Mouse (Mus musculus): Measurements from ENCODE around the gene Tprg.

The Tprg gene

GRCm38 (mm10) chr16:25425376-25425775, 138.8 kb downstream of the Tprg start:
- no peak for DNase-seq (ENCODE audit: low spot score)

GRCm38 (mm10) chr16:25426261-25426660, 139.6 kb downstream of the Tprg start:
- DNase-seq (ENCODE audit: low spot score), result peak; percentile 31

- DNase-seq (ENCODE audit: low spot score), result no peak
Observed at GRCm38 (mm10) chr16:25440039-25440438, 153.4 kb downstream of the Tprg start.

GRCm38 (mm10) chr16:25445580-25445979, 159.0 kb downstream of the Tprg start:
- no peak for DNase-seq (ENCODE audit: low spot score)

GRCm38 (mm10) chr16:25451511-25451910, 164.9 kb downstream of the Tprg start:
- no peak for DNase-seq (ENCODE audit: low spot score)

GRCm38 (mm10) chr16:25464732-25465131, 178.1 kb downstream of the Tprg start:
- DNase-seq (ENCODE audit: low spot score), result no peak

- no peak for DNase-seq (ENCODE audit: low spot score)
Observed at GRCm38 (mm10) chr16:25465435-25466139, 179.0 kb downstream of the Tprg start.

- no peak for DNase-seq (ENCODE audit: low spot score)
Observed at GRCm38 (mm10) chr16:25468040-25468439, 181.4 kb downstream of the Tprg start.

- DNase-seq (ENCODE audit: low spot score), result no peak
Observed at GRCm38 (mm10) chr16:25468662-25469061, 182.0 kb downstream of the Tprg start.

All from spleen, adult 12 weeks (tissue).